Mouse (Mus musculus): ENCODE results near the gene Snrnp35. TPM values are rescaled to one million over a fixed set of nuclear protein-coding genes. Genes with fewer than 3 reads are reported as not detected.

Snrnp35 gene
- 26.2 and 28.9 TPM in 2 replicates for polyA plus RNA-seq (2016; fragmentation: Nextera tagmentation; extraction: Ambion mirVana)

DNA sequence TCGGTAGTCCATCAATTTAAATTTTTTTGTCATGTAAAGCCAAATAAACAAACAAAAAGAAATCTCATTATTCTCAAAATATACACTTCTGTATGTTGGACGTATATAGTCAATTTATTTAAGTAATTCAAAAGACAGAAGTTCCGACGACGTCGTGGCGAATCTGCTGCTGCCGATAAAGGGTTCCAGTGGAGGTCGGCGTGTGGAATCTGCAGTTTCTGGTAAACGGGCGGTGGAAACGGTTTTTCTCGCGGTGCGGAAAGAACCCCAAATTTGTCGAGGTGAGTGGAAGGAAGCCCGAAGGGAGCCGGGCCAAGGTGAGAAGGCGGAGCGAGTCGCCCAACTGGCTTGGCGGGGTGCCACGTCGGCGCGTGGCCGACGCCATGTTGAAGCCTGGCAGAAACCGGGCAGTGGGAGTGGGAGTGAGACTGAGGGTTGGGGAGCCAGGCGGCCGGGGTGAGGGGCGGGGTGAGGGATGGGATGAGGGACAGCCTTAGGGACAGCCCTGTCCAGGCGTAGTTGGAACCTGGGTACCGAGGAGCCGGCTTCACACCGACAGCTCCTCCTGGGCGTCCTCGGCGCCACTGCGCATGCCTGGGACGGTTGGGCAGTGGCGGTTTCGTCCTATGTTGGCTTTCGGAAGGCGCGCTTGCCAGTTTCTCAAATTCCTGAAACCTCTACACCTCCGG is at the start of gene Snrnp35:
Gene Snrnp35, plus strand, starts transcription at position 169 of the 689 bp plus-strand sequence.
- WGBS, result under 1% methylated on average over 48 of the region's 48 CpGs
- Histone ChIP-seq H3K4me2 (replicated peaks) (peak within 1 kb of the TSS; percentile 72), H3K27ac (replicated peaks) (peak within 1 kb of the TSS; percentile 95), H3K4me1 (peaks cover 17% of the 10 kb centered on the region), H3K9ac (replicated peaks) (peak within 1 kb of the TSS; percentile 92), H3K4me3 (peak within 1 kb of the TSS; percentile 70), H3K9me3 (no peaks in the 10 kb centered on the region), H3K36me3 (no peaks in the 10 kb centered on the region), H3K27me3 (no peaks in the 10 kb centered on the region)
- peak; percentile 95 for ATAC-seq (ENCODE audit: low FRiP score, low read depth)

GRCm38 (mm10) chr5:124438229-124438628 is 44.7 kb upstream of the Snrnp35 start:
- H3K27ac ChIP-seq (replicated peaks), result 0 out of 2 replicates have a peak overlapping the region, but pooled peaks have one; percentile 4
- ATAC-seq (ENCODE audit: low FRiP score, low read depth), result no peak
- H3K9ac ChIP-seq (replicated peaks), result no peak overlapping the region
- 96% methylated on average over 5 of the region's 5 CpGs for WGBS
- H3K4me3 ChIP-seq, result no peak overlapping the region
- H3K4me1 ChIP-seq, result peaks cover 17% of the 10 kb centered on the region
- no peaks in the 10 kb centered on the region for H3K9me3 ChIP-seq
- 0 out of 2 replicates have a peak, but pooled peaks cover 3% of the 10 kb centered on the region for H3K27me3 ChIP-seq
- H3K4me2 ChIP-seq (replicated peaks), result no peak overlapping the region
- no peaks in the 10 kb centered on the region for H3K36me3 ChIP-seq

DNA sequence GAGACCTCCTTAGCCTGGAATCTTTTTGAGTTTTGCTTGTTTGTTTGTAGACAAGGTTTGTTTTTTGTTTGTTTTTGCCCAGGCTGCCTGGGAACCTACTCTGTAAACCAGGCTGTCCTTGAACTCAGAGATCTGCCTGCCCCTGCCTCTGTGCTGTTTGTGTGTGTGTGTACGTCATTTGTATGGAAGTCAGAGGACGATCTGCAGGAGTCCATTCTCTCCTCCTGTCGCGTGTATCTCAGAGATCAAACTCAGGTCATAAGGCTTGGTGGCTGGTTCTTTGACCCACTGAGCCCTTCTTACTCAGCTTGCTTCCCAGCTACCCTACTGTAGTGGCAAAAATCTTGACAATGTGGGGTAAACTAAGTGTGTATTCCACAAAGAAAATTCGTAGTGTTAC is 44.2 kb upstream of the Snrnp35 start:
- Histone ChIP-seq H3K4me1 (peaks cover 17% of the 10 kb centered on the region), H3K27me3 (no peaks in the 10 kb centered on the region), H3K36me3 (no peaks in the 10 kb centered on the region), H3K4me3 (no peak overlapping the region; the same call in 1 of the 2 replicates), H3K9me3 (no peaks in the 10 kb centered on the region), H3K27ac (replicated peaks) (peak overlapping the region; percentile 4; the same call in 1 of the 2 replicates), H3K4me2 (replicated peaks) (peak overlapping the region; percentile 98), H3K9ac (replicated peaks) (no peak overlapping the region)
- WGBS, result 73% methylated on average over 5 of the region's 5 CpGs
- no peak for ATAC-seq (ENCODE audit: low FRiP score, low read depth)

GRCm38 (mm10) chr5:124439447-124440093 is 43.4 kb upstream of the Snrnp35 start, which contains the start of gene Kmt5a:
Gene Kmt5a (plus strand): TSS chr5:124439930.
- no peaks in the 10 kb centered on the region for H3K27me3 ChIP-seq
- H3K27ac ChIP-seq (replicated peaks), result peak within 1 kb of the TSS; percentile 84
- under 1% methylated on average over 34 of the region's 34 CpGs for WGBS
- peak within 1 kb of the TSS; percentile 98 for H3K4me2 ChIP-seq (replicated peaks)
- H3K36me3 ChIP-seq, result no peaks in the 10 kb centered on the region
- no peaks in the 10 kb centered on the region for H3K9me3 ChIP-seq
- peak within 1 kb of the TSS; percentile 80 for H3K4me3 ChIP-seq
- peaks cover 19% of the 10 kb centered on the region for H3K4me1 ChIP-seq
- peak within 1 kb of the TSS; percentile 77 for H3K9ac ChIP-seq (replicated peaks)
- peak; percentile 98 for ATAC-seq (ENCODE audit: low FRiP score, low read depth)

DNA sequence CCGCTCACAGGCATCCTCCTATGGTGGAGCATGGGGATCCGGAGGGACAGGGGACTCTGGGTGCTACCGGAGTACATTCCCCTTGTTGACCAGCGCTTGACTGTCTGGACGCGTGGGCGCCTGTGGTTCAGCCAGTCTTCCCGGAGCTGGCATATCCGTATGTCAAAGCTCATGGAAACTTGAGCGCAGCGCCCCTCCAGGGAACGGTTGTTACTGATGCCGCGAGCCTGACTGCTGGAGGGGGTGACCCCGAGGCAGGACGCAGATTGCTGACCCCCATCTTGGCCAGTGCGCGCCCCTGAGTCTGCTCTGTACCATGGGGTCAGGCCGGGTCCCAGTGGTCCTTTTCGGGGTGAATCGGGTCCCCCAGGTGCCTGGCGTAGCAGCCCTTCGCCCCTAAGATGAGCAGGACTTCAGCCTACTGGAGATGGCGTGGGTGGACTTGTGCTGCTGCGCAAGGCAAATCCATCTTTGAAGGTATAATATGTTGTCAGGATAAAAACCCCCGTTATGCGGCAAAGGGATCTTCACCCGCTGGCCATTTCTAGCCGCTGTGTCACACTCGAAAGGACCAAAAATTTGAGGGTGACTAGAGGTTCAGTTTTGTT is 42.7 kb upstream of the Snrnp35 start:
- peak overlapping the region; percentile 80 for H3K4me3 ChIP-seq
- H3K4me2 ChIP-seq (replicated peaks), result peak overlapping the region; percentile 98
- no peak for ATAC-seq (ENCODE audit: low FRiP score, low read depth)
- H3K27ac ChIP-seq (replicated peaks), result peak overlapping the region; percentile 84
- no peaks in the 10 kb centered on the region for H3K36me3 ChIP-seq
- H3K9me3 ChIP-seq, result no peaks in the 10 kb centered on the region
- peak overlapping the region; percentile 77 for H3K9ac ChIP-seq (replicated peaks)
- H3K4me1 ChIP-seq, result peaks cover 23% of the 10 kb centered on the region
- no peaks in the 10 kb centered on the region for H3K27me3 ChIP-seq
- under 1% methylated on average over 30 of the region's 30 CpGs for WGBS

DNA sequence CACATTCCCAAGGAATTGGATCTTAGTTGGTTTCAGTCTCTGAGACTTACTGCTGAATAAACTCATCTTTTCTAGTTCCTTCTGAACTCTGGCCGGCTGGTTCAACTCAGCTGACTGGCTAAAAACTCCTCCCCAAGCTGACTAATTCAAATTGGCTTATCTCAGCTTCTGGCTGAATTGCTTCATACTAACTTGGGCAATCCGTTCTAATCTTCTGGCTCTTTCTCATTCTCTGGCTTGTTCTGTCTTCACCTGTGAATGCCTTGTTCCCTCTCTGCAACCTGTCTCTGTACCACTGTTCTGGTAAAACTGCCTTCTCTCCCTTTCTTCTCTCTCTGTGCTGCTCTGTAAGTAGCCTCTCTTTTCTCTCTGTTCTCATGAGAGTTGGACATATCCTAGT is 40.3 kb upstream of the Snrnp35 start:
- Histone ChIP-seq H3K4me1 (peaks cover 36% of the 10 kb centered on the region), H3K4me3 (no peak overlapping the region), H3K27ac (replicated peaks) (no peak overlapping the region), H3K4me2 (replicated peaks) (no peak overlapping the region), H3K36me3 (peaks cover 9% of the 10 kb centered on the region), H3K9me3 (no peaks in the 10 kb centered on the region), H3K9ac (replicated peaks) (no peak overlapping the region), H3K27me3 (no peaks in the 10 kb centered on the region)
- no peak for ATAC-seq (ENCODE audit: low FRiP score, low read depth)
- 88% methylated on average over 2 of the region's 2 CpGs for WGBS

GRCm38 (mm10) chr5:124444208-124444607 is 38.7 kb upstream of the Snrnp35 start:
- Histone ChIP-seq H3K4me3 (no peak overlapping the region), H3K27ac (replicated peaks) (no peak overlapping the region), H3K4me2 (replicated peaks) (peak overlapping the region; percentile 87; the same call in 1 of the 2 replicates)

DNA sequence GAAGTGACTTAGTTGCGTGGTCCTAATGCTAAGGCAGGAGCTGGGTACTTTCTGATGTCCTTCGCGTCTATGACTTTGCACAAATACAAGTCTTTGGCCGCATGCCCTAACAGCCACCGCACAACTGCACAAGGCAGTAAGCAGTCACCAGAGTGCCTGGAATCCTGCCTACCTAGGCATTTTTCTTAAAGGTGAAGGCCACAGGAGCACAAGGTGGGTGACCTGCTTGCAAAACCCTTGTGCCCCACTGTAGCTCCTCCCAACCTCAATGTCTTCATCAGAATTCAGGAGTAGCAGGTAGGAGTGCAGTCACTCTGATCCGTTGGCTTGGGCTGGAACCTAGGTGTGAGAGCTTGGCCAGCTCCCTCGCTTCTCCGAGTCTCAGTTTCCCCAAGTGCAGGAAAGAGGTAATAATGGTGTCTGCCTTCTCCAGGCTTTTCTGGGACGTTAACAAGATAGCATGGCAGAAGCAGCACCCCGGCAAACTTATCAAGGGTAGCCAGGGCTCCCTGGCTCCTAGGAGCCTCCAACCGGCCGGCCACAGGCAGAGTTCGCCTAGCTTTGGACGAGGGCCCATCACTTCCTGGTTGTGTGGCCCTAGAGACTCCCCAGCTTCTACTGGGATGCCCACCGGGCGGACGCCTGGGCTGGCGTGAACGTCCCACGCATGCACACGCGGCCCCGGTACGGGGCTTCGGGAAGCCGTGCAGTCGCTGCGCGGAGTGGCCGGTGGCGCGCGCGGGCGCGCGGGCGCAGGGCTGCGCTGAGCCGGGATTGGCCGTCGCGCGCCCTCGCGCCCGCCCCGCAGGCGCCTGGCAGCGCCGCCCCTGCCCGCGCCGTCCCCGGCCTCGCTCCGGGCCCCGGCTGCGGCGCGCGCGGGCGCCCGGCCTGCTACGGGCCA is 38.0 kb upstream of the Snrnp35 start:
- peak overlapping the region; percentile 97 for H3K4me3 ChIP-seq
- H3K4me2 ChIP-seq (replicated peaks), result peak overlapping the region; percentile 87
- 11% methylated on average over 34 of the region's 66 CpGs for WGBS

More at GRCm38 (mm10) chr5:124444208-124444607, 38.7 kb upstream of the Snrnp35 start:
- ATAC-seq (ENCODE audit: low FRiP score, low read depth), result no peak
- 70% methylated on average over 3 of the region's 3 CpGs for WGBS
- Histone ChIP-seq H3K27me3 (no peaks in the 10 kb centered on the region), H3K36me3 (peaks cover 22% of the 10 kb centered on the region), H3K9me3 (no peaks in the 10 kb centered on the region), H3K4me1 (peaks cover 35% of the 10 kb centered on the region), H3K9ac (replicated peaks) (no peak overlapping the region)

GRCm38 (mm10) chr5:124445621-124446293 is 37.2 kb upstream of the Snrnp35 start:
- peaks cover 37% of the 10 kb centered on the region for H3K36me3 ChIP-seq
- peak overlapping the region; percentile 87 for H3K4me2 ChIP-seq (replicated peaks)
- H3K27me3 ChIP-seq, result no peaks in the 10 kb centered on the region
- no peaks in the 10 kb centered on the region for H3K9me3 ChIP-seq
- H3K27ac ChIP-seq (replicated peaks), result peak overlapping the region; percentile 81
- ATAC-seq (ENCODE audit: low FRiP score, low read depth), result peak; percentile 61
- H3K4me3 ChIP-seq, result peak overlapping the region; percentile 97
- WGBS, result under 1% methylated on average over 38 of the region's 77 CpGs
- H3K9ac ChIP-seq (replicated peaks), result peak overlapping the region; percentile 93
- H3K4me1 ChIP-seq, result peaks cover 30% of the 10 kb centered on the region

More for the DNA sequence above, 38.0 kb upstream of the Snrnp35 start:
- Histone ChIP-seq H3K9ac (replicated peaks) (peak overlapping the region; percentile 93), H3K27ac (replicated peaks) (peak overlapping the region; percentile 81), H3K27me3 (no peaks in the 10 kb centered on the region), H3K9me3 (no peaks in the 10 kb centered on the region), H3K4me1 (peaks cover 38% of the 10 kb centered on the region), H3K36me3 (peaks cover 28% of the 10 kb centered on the region)
- ATAC-seq (ENCODE audit: low FRiP score, low read depth), result peak; percentile 92

GRCm38 (mm10) chr5:124446301-124446881 is 36.5 kb upstream of the Snrnp35 start:
- H3K4me2 ChIP-seq (replicated peaks), result peak overlapping the region; percentile 87
- peaks cover 43% of the 10 kb centered on the region for H3K36me3 ChIP-seq
- peak overlapping the region; percentile 93 for H3K9ac ChIP-seq (replicated peaks)
- peak overlapping the region; percentile 97 for H3K4me3 ChIP-seq
- WGBS, result 2% methylated on average over 15 of the region's 15 CpGs
- no peaks in the 10 kb centered on the region for H3K9me3 ChIP-seq
- peaks cover 28% of the 10 kb centered on the region for H3K4me1 ChIP-seq
- H3K27me3 ChIP-seq, result no peaks in the 10 kb centered on the region
- ATAC-seq (ENCODE audit: low FRiP score, low read depth), result peak; percentile 39; the same call in 1 of the 2 replicates
- H3K27ac ChIP-seq (replicated peaks), result peak overlapping the region; percentile 81
